Mouse (Mus musculus): ENCODE measurements around the gene Sept11. TPM values are rescaled to one million over a fixed set of nuclear protein-coding genes. Genes with fewer than 3 reads are reported as not detected.

The Sept11 gene
- total and polyA plus RNA-seq, 3 experiments = 72.3 to 138 (median 78.5) TPM

- H3K36me3 ChIP-seq (replicated peaks in 1 of 2; ENCODE audit: control insufficient read depth in 1 of 2, insufficient read depth in 1 of 2, low read length in 1 of 2) = no peaks in the 10 kb centered on the region
- TF ChIP-seq SIN3A (IDR thresholded peaks at IDR 0.05; ENCODE audit: low read length) = no peak
- TF ChIP-seq E2F4 (IDR thresholded peaks at IDR 0.05; ENCODE audit: insufficient replicate concordance, low read depth, low read length) = no peak
- TF ChIP-seq TCF12 (IDR thresholded peaks at IDR 0.05; ENCODE audit: low read depth, low read length) = no peak
- no peak for TF ChIP-seq ZKSCAN1 (IDR thresholded peaks at IDR 0.05; ENCODE audit: borderline replicate concordance, low read depth, low read length)
- TF ChIP-seq POLR2A (IDR thresholded peaks at IDR 0.05; ENCODE audit: low read depth, low read length) = no peak
- no peak for TF ChIP-seq IRF4 (IDR thresholded peaks at IDR 0.05; ENCODE audit: low read depth, low read length)
- no peak for TF ChIP-seq NRF1 (IDR thresholded peaks at IDR 0.05; ENCODE audit: low read depth, low read length)
- TF ChIP-seq GABPA (IDR thresholded peaks at IDR 0.05; ENCODE audit: insufficient replicate concordance, low read depth, low read length) = no peak
- no peak for TF ChIP-seq ELF1 (IDR thresholded peaks at IDR 0.05; ENCODE audit: low read depth, low read length)
- TF ChIP-seq BHLHE40 (IDR thresholded peaks at IDR 0.05; ENCODE audit: low read depth, low read length) = no peak
- no peak for TF ChIP-seq MXI1 (IDR thresholded peaks at IDR 0.05; ENCODE audit: low read depth, low read length)
- dilution Hi-C loops (cut with MboI; ENCODE audit: extremely low pct_ligation_motif_present, extremely low pct_unique_long_range_greater_than_20kb, low sequenced_read_pairs) (no loop called here), in situ Hi-C loops (cut with MboI; ENCODE audit: low pct_ligation_motif_present, low pct_unique_long_range_greater_than_20kb, low sequenced_read_pairs) (no loop called here)
- H3K79me2 ChIP-seq (replicated peaks; ENCODE audit: control insufficient read depth, extremely low read depth, insufficient read depth, poor library complexity, severe bottlenecking) = no peaks in the 10 kb centered on the region
- H3K4me1 ChIP-seq (ENCODE audit: control insufficient read depth in 1 of 2, insufficient read depth in 2 of 2) = peaks cover 7 to 16% of the 10 kb centered on the region in 2 experiments; a peak in 3 of 4 replicates
- no peak overlapping the region for H3K27ac ChIP-seq (ENCODE audit: insufficient read depth, low read depth)
- H3K9ac ChIP-seq (ENCODE audit: insufficient read depth, low read depth) = no peak overlapping the region
- H3K27me3 ChIP-seq (replicated peaks) = peaks cover 3% of the 10 kb centered on the region
- no peak overlapping the region for H3K4me2 ChIP-seq (ENCODE audit: insufficient read depth, low read depth, poor library complexity, severe bottlenecking)
- no peak overlapping the region for H3K4me3 ChIP-seq (replicated peaks in 1 of 3; ENCODE audit: low read depth in 2 of 3, low read length in 2 of 3, poor library complexity in 1 of 3)
- no peak for DNase-seq (ENCODE audit: extremely low read depth)
- no peaks in the 10 kb centered on the region for H3K9me3 ChIP-seq (replicated peaks; ENCODE audit: low read length)
These were observed 131.3 kb downstream of the Sept11 start for GRCm38 (mm10) chr5:93224549-93224948.

Other genes starting within 250 kb of the Sept11 start
- not detected in 2 replicates for gene Sowahb, start 48.4 kb upstream of the Sept11 start, total RNA-seq (2012; rRNA removed)
- gene Sowahb, start 48.4 kb upstream of the Sept11 start, total RNA-seq (2014; rRNA removed) = not detected in 2 replicates
- not detected in 2 replicates for gene Sowahb, start 48.4 kb upstream of the Sept11 start, polyA plus RNA-seq (2012; ENCODE audit: insufficient read length, low read depth)
- 30.1 and 34.7 TPM in 2 replicates for gene Ccni, start 113.1 kb downstream of the Sept11 start, total RNA-seq (2012; rRNA removed)
- 91.6 and 93.3 TPM in 2 replicates for gene Ccni, start 113.1 kb downstream of the Sept11 start, total RNA-seq (2014; rRNA removed)
- 59.5 and 82.1 TPM in 2 replicates for gene Ccni, start 113.1 kb downstream of the Sept11 start, polyA plus RNA-seq (2012; ENCODE audit: insufficient read length, low read depth)
- 0.25 and 0.42 TPM in 2 replicates for gene 2010109A12Rik, start 113.1 kb downstream of the Sept11 start, total RNA-seq (2012; rRNA removed)
- not detected in 2 replicates for gene 2010109A12Rik, start 113.1 kb downstream of the Sept11 start, total RNA-seq (2014; rRNA removed)
- 0.38 TPM in 1 of 2 replicates, not detected in the other for gene 2010109A12Rik, start 113.1 kb downstream of the Sept11 start, polyA plus RNA-seq (2012; ENCODE audit: insufficient read length, low read depth)
- gene Ccng2, start 173.8 kb downstream of the Sept11 start, total RNA-seq (2012; rRNA removed) = 6.2 and 16.7 TPM in 2 replicates
- 20.8 and 23.1 TPM in 2 replicates for gene Ccng2, start 173.8 kb downstream of the Sept11 start, total RNA-seq (2014; rRNA removed)
- gene Ccng2, start 173.8 kb downstream of the Sept11 start, polyA plus RNA-seq (2012; ENCODE audit: insufficient read length, low read depth) = 5.8 and 6.2 TPM in 2 replicates

All from CH12.LX (cell line).